Mouse (Mus musculus) ES-E14 (cell line): Measurements from ENCODE around the gene Rps21. TPM values are rescaled to one million over a fixed set of nuclear protein-coding genes. Genes with fewer than 3 reads are reported as not detected.
A peak's percentile ranks its signal among the peaks of the same experiment; 100 is the strongest.

ENCODE experiments used
- DNase-seq: peaks from one replicate; pipeline ENCODE4 v3.0.0-alpha.2; 2013; ENCODE audit warnings: low read depth, low spot score
- H3K27ac ChIP-seq: 2 replicates; pipeline ENCODE4 v1.5.1; 2012; ENCODE audit warnings: low read depth, mild to moderate bottlenecking, low read length, moderate library complexity, mixed read lengths; ENCODE audit not compliant: poor library complexity, insufficient read depth, severe bottlenecking
- H3K36me3 ChIP-seq: 2 replicates; pipeline ENCODE4 v1.6.1; 2012; ENCODE audit warnings: mild to moderate bottlenecking, low read length, moderate library complexity, mixed read lengths; ENCODE audit not compliant: control insufficient read depth, poor library complexity, insufficient read depth, severe bottlenecking
- H3K4me1 ChIP-seq, 2 experiments: fragments of 150-350 bp in 1 of 2; sonication (generic) in 1 of 2; 2 replicates each; pipeline ENCODE4 v1.6.1; 2012; ENCODE audit warnings: low read length in 2 of 2, mild to moderate bottlenecking in 1 of 2, mixed read lengths in 1 of 2; ENCODE audit not compliant: control insufficient read depth in 2 of 2, insufficient read depth in 2 of 2, poor library complexity in 1 of 2
- H3K4me3 ChIP-seq, 2 experiments: fragments of 150-350 bp in 1 of 2; sonication (generic) in 1 of 2; 2 replicates each; pipeline ENCODE4 v1.5.1; 2012; ENCODE audit warnings: low read length in 2 of 2, low read depth in 1 of 2, mild to moderate bottlenecking in 1 of 2, mixed read lengths in 1 of 2; ENCODE audit not compliant: insufficient read depth in 1 of 2, poor library complexity in 1 of 2, severe bottlenecking in 1 of 2
- H3K9ac ChIP-seq: 2 replicates; pipeline ENCODE4 v1.6.1; 2012; ENCODE audit warnings: low read depth, mild to moderate bottlenecking, low read length, mixed read lengths; ENCODE audit not compliant: poor library complexity, insufficient read depth, severe bottlenecking
- H3K9me3 ChIP-seq: fragments of 150-350 bp; sonication (generic); 2 replicates; pipeline ENCODE4 v1.6.1; 2012; ENCODE audit warnings: low read depth, mild to moderate bottlenecking, low read length; ENCODE audit not compliant: control insufficient read depth, insufficient read depth
- CHD2 ChIP-seq: IDR thresholded peaks from 2 replicates; pipeline ENCODE4 v1.6.1; 2014; ENCODE audit warnings: mild to moderate bottlenecking, low read depth, low read length, inconsistent platforms
- HCFC1 ChIP-seq: IDR thresholded peaks from 2 replicates; pipeline ENCODE4 v1.6.1; 2012; ENCODE audit warnings: low read length, inconsistent platforms, borderline replicate concordance; ENCODE audit not compliant: insufficient read depth
- MAFK ChIP-seq: IDR thresholded peaks from 2 replicates; pipeline ENCODE4 v1.6.1; 2014; ENCODE audit warnings: mild to moderate bottlenecking, low read depth, low read length, inconsistent platforms; ENCODE audit not compliant: insufficient read depth
- ZC3H11A ChIP-seq: IDR thresholded peaks from 2 replicates; pipeline ENCODE4 v1.6.1; 2012; ENCODE audit warnings: low read depth, mild to moderate bottlenecking, inconsistent platforms, low read length, borderline replicate concordance
- ZNF384 ChIP-seq: IDR thresholded peaks from 2 replicates; pipeline ENCODE4 v1.6.1; 2012; ENCODE audit warnings: low read depth, low read length, inconsistent platforms
- in situ Hi-C, 2 experiments: fragments of 600-800 bp; cut with MboI; formaldehyde crosslinking; loops; one replicate each; pipeline ENCODE4 v1.15.1; 2025; ENCODE audit warnings: low sequenced_read_pairs in 2 of 2, inconsistent platforms in 1 of 2; ENCODE audit not compliant: unreplicated experiment in 2 of 2
- total RNA-seq: library from RNA; depleted of rRNA; stranded (reverse); fragments of 300-350 nt; gene quantifications from 2 replicates; pipeline ENCODE4 v1.2.3, GENCODE M21; 2012

Gene Rps21
- total RNA-seq, 1 experiment: 4,130 TPM

DNA sequence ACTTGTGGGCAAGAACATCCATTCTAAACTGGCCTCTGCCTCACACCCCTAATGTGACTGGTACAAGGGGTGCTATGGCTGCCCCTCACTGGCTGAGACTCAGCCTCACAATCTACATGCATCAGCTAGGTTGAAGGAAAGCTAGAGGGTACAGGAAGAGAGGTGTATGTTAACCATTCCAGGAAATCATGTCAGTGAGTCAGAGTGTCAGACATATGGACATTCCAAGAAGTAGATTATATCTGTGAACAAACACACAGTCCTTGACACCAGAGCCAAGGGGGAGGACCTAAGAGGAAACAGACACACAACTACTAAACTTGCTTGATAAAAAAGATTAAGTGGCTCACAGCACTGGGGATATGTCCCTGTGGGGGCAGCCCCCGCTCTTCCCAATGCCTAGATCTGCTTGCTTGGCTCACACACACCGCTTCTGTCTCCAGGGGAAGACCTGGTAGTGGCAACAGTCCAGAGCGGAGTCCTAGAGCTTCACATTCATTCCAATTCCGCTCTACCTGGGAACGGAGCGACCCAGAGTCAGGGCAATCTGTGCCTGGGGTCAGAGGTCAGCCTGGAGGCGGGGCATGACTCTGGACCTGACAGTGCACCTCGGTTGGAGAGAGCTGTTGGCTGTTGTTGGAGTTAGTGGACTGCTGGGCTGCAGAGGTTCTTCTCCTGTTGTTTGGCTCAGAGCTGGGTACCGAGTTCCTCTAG is 8.1 kb upstream of the Rps21 start:
- 0 out of 2 replicates have a peak overlapping the region, but pooled peaks have one; percentile 29 for H3K27ac ChIP-seq
- TF ChIP-seq MAFK (no peak), CHD2 (no peak), HCFC1 (no peak), ZC3H11A (no peak), ZNF384 (no peak)
- H3K4me1 ChIP-seq: peaks cover 5 to 18% of the 10 kb centered on the region in 2 experiments
- no peaks in the 10 kb centered on the region for H3K9me3 ChIP-seq
- DNase-seq: no peak
- H3K9ac ChIP-seq: peak overlapping the region; percentile 41; the same call in 1 of the 2 replicates
- in situ Hi-C loops: no loop called here
- no peaks in the 10 kb centered on the region for H3K36me3 ChIP-seq
- no peak overlapping the region for H3K4me3 ChIP-seq

DNA sequence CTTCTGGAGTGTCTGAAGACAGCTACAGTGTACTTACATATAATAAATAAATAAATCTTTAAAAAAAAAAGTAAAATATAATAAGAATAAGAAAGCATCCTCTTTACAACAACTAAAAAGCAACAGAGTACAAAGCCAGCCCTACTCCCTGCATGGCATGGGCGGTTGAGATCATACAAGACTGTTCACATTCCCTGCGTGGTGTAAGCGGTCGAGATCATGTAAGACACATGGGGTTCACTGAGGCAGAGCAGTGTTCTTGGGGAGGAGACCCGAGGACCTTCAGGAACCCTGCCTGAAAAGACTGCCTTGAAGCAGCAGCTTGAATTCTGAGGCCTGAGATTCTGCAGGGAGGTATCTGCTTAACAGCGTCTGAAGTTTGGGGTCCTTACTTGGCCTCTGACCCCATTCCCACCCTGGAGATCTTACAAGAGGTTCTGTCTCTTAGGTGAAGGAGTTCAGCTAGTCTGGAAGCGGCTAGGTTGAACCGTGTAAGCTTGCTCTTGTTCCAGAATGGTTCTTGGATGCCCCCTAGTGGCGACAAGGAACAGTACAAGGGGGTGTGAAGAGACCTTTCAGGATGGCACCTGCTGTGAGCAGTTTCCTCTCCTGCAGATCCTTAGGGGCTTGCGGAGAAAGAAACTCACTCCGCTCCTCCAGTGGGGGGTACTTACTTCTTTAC is 6.1 kb upstream of the Rps21 start:
- H3K4me3 ChIP-seq: no peak overlapping the region
- H3K9me3 ChIP-seq: no peaks in the 10 kb centered on the region
- in situ Hi-C loops: no loop called here
- H3K4me1 ChIP-seq: peaks cover 5 to 21% of the 10 kb centered on the region in 2 experiments
- peak overlapping the region; percentile 54; the same call in 1 of the 2 replicates for H3K9ac ChIP-seq
- peak overlapping the region; percentile 92; the same call in 1 of the 2 replicates for H3K27ac ChIP-seq
- peak; percentile 94 for DNase-seq
- TF ChIP-seq ZNF384: no peak
- TF ChIP-seq ZC3H11A: peak; percentile 88
- TF ChIP-seq HCFC1: no peak
- no peaks in the 10 kb centered on the region for H3K36me3 ChIP-seq

- Histone ChIP-seq H3K27ac (peak overlapping the region; percentile 92), H3K4me3 (no peak overlapping the region), H3K9ac (no peak overlapping the region), H3K4me1 (peaks cover 5 to 21% of the 10 kb centered on the region in 2 experiments), H3K9me3 (no peaks in the 10 kb centered on the region), H3K36me3 (no peaks in the 10 kb centered on the region)
- in situ Hi-C loops: no loop called here
- DNase-seq: no peak
- TF ChIP-seq HCFC1 (no peak), CHD2 (0 out of 2 replicates have a peak, but pooled peaks have one; percentile 43), MAFK (peak; percentile 97), ZNF384 (no peak), ZC3H11A (no peak)
Observed at GRCm38 (mm10) chr2:180251838-180252237, 5.3 kb upstream of the Rps21 start.

- Histone ChIP-seq H3K9me3 (no peaks in the 10 kb centered on the region), H3K9ac (no peak overlapping the region), H3K4me1 (peaks cover 5 to 14% of the 10 kb centered on the region in 2 experiments; a peak in 3 of 4 replicates), H3K36me3 (peaks cover 20% of the 10 kb centered on the region), H3K4me3 (no peak overlapping the region), H3K27ac (no peak overlapping the region)
- in situ Hi-C loops: no loop called here
- TF ChIP-seq ZNF384 (no peak), HCFC1 (no peak), CHD2 (no peak), ZC3H11A (no peak), MAFK (no peak)
- no peak for DNase-seq
Observed at GRCm38 (mm10) chr2:180254436-180255209, 2.6 kb upstream of the Rps21 start.
